Mouse (Mus musculus) neural tube, embryonic 13.5 days (tissue): ENCODE data around the gene Btnl6. TPM values are rescaled to one million over a fixed set of nuclear protein-coding genes. Genes with fewer than 3 reads are reported as not detected.
"Not testable (repeated sequence)": the region's sequence is repeated elsewhere in the genome, so short reads cannot be mapped to it uniquely, and the experiment has no call there.

Experiments used
- ATAC-seq: fragments of 200-750 bp; cut with Nextera tagmentation; 2 replicates; pipeline ENCODE4 v1.8.0; 2017; ENCODE audit warnings: low read depth, mild to moderate bottlenecking, moderate TSS enrichment, moderate library complexity
- H3K27ac ChIP-seq: fragments of 300-500 bp; sonication (generic); replicated peaks from 2 replicates; pipeline ENCODE4 v1.5.1; 2015; ENCODE audit warnings: moderate library complexity, mild to moderate bottlenecking, inconsistent platforms
- H3K27me3 ChIP-seq: fragments of 300-500 bp; sonication (generic); 2 replicates; pipeline ENCODE4 v1.6.1; 2015; ENCODE audit warnings: mild to moderate bottlenecking, inconsistent platforms
- H3K36me3 ChIP-seq: fragments of 300-500 bp; sonication (generic); 2 replicates; pipeline ENCODE4 v1.6.1; 2015; ENCODE audit warnings: mild to moderate bottlenecking, inconsistent platforms
- H3K4me1 ChIP-seq: fragments of 300-500 bp; sonication (generic); replicated peaks from 2 replicates; pipeline ENCODE4 v1.6.1; 2015; ENCODE audit warnings: inconsistent platforms
- H3K4me2 ChIP-seq: fragments of 300-500 bp; sonication (generic); 2 replicates; pipeline ENCODE4 v1.6.1; 2015; ENCODE audit warnings: inconsistent platforms, mild to moderate bottlenecking, moderate library complexity
- H3K4me3 ChIP-seq: fragments of 300-500 bp; sonication (generic); 2 replicates; pipeline ENCODE4 v1.5.1; 2015; ENCODE audit warnings: mild to moderate bottlenecking, inconsistent platforms
- H3K9ac ChIP-seq: fragments of 300-500 bp; sonication (generic); 2 replicates; pipeline ENCODE4 v1.6.1; 2015; ENCODE audit warnings: moderate library complexity, mild to moderate bottlenecking, inconsistent platforms
- H3K9me3 ChIP-seq: fragments of 300-500 bp; sonication (generic); 2 replicates; pipeline ENCODE4 v1.6.1; 2016; ENCODE audit warnings: inconsistent platforms
- WGBS: fragments of 180-500 bp; shearing (Covaris S2); methylation state at CpG from one replicate; pipeline ENCODE4 v1.1.7; 2015; 5-methylcytosine and 5-hydroxymethylcytosine counted together
- polyA plus RNA-seq: library from polyadenylated mRNA; unstranded; fragments of >200 nt; fragmentation: Nextera tagmentation; extraction: Ambion mirVana; gene quantifications from 2 replicates; pipeline ENCODE4 v1.2.1, GENCODE M21; 2015

The Btnl6 gene
- polyA plus RNA-seq, 1 experiment from 2014 or later, result not detected

DNA sequence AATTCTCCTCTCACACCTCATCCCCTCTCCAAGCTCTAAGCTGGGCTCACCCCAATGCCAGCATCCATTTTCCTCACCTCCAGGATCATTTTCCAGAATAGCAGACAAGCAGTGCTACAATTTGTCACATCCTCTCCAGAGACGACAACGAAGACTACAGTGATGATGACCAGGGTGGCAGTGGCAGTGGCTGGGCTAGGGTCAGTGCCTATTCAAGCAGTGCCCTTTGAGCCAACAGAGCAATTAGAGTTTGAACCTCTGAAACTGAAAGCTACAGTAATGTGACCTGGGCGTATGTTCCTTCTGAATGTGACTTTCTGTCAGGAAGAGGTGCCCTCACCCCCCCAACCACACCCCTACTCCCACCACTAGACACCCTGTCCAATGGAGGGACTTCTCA lies 32.0 kb upstream of the Btnl6 start:
- 86% methylated on average over 3 of the region's 3 CpGs for WGBS
- ATAC-seq, result no peak
- no peak overlapping the region for H3K9ac ChIP-seq

DNA sequence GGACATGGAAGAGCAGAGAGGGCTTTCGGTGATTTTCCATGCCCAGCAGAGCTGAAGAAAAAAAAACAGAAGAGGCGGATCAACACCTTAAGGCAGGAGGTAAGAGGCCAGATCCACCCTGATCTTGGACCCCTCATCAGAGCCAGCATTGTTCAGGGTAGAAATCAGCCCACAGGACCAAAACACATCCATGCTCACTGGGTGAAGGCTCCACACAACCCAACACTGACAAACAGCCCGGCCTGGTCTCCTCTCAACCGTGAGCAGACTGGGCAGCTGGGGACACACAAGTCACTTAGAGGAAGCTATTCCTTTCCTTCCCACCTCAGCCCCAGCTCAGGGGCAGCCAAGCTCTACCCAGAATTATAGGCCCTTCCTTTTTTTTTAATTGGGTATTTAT lies 30.4 kb upstream of the Btnl6 start:
- Histone ChIP-seq H3K27me3 (no peaks in the 10 kb centered on the region), H3K4me3 (no peak overlapping the region), H3K27ac (no peak overlapping the region), H3K9me3 (no peaks in the 10 kb centered on the region), H3K9ac (no peak overlapping the region), H3K4me1 (no peaks in the 10 kb centered on the region), H3K36me3 (no peaks in the 10 kb centered on the region), H3K4me2 (no peak overlapping the region)
- no peak for ATAC-seq
- 90% methylated on average over 4 of the region's 4 CpGs for WGBS

More for the DNA sequence above, 32.0 kb upstream of the Btnl6 start:
- Histone ChIP-seq H3K4me1 (no peaks in the 10 kb centered on the region), H3K4me3 (no peak overlapping the region), H3K9me3 (no peaks in the 10 kb centered on the region), H3K4me2 (no peak overlapping the region), H3K36me3 (no peaks in the 10 kb centered on the region), H3K27ac (no peak overlapping the region), H3K27me3 (no peaks in the 10 kb centered on the region)

DNA sequence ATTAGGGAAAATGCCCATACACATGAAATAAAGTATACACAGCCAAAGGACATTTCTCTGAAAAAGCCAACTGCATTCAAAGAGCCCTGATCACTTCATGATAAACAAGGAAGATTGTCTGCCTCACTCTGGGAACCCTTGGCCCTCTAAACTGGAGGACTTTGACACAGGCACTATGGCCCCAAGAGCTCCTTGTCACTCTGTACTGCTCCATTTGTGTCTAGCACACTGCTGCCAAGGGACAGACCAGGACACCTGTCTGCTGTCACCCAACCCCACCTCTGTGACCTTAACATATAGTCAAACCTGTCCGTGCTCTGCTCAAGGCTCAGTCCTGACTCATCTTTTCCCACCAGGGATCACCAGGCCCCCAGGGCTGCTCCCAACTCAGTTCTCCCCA lies 29.6 kb upstream of the Btnl6 start:
- Histone ChIP-seq H3K27me3 (no peaks in the 10 kb centered on the region), H3K4me1 (no peaks in the 10 kb centered on the region), H3K36me3 (no peaks in the 10 kb centered on the region), H3K9ac (no peak overlapping the region), H3K4me3 (no peak overlapping the region), H3K4me2 (no peak overlapping the region), H3K9me3 (no peaks in the 10 kb centered on the region), H3K27ac (no peak overlapping the region)
- 100% methylated on average over 1 of the region's 1 CpGs for WGBS
- no peak for ATAC-seq

DNA sequence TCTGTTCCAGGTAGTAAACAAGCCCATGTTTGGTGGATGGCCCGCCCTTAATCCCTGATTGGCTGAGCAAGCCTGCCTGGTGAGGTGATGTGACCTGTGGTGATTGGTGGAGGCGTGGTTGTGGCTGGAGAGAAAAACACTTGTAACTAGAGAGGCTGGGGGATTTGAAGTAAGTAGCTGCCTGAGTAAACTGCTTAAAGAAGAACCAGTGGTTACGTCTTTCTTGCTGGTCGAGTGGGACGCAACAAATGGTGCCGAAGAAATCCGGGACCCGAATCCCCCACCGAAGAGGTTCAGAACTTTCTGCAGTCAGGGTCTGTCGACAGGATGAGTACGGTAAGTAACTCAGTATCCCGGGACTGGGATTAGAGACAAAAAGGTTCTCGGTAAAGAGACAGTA lies 26.4 kb upstream of the Btnl6 start:
- H3K9ac ChIP-seq, H3K9me3 ChIP-seq, H3K4me3 ChIP-seq, H3K4me1 ChIP-seq, H3K27me3 ChIP-seq, H3K36me3 ChIP-seq, H3K4me2 ChIP-seq, H3K27ac ChIP-seq, ATAC-seq: not testable (repeated sequence)
- 96% methylated on average over 13 of the region's 13 CpGs for WGBS

DNA sequence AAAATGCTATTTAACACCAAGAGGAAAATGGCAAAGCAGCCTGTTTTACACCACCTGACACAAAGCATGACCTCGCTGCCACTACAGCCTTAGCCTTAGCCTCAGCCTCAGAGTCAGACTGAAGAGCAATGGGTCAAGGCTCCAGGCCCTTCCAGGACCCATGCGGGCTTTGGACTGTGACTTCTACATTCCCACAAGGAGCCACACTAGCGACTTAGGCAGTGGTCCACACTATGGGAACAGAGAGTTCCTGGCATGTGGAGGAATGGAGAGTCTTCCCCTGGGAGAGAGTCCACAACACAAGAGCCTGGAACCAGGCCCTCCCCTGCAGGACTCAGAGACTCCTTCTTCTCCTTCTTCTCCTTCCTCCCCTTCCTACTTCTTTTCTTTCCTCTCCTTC lies 15.5 kb upstream of the Btnl6 start:
- Histone ChIP-seq H3K4me1 (no peaks in the 10 kb centered on the region), H3K27ac (no peak overlapping the region), H3K9ac (no peak overlapping the region), H3K4me2 (no peak overlapping the region), H3K27me3 (no peaks in the 10 kb centered on the region), H3K9me3 (no peaks in the 10 kb centered on the region), H3K4me3 (no peak overlapping the region), H3K36me3 (no peaks in the 10 kb centered on the region)
- WGBS, result 79% methylated on average over 3 of the region's 3 CpGs
- ATAC-seq, result no peak

DNA sequence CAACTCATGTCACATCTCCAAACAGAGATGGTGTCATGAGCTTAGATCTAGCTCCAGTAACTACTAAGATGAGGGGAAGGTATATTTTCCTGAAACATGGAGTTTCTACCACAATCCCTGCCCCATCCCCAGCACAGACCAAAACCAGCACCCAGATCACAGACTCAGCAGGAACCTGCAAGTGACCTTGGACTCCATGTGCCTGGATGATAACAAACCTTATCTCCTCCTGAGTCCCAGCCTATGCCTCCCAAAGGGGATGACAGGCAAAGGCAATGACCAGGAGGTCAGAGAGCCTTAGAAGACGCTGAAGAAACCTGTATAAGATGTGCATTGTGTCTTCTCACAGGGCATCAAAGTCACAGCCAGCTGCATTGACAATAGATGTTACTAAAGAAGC lies 1.8 kb upstream of the Btnl6 start:
- no peak overlapping the region for H3K27ac ChIP-seq
- H3K9ac ChIP-seq, result no peak overlapping the region
- no peaks in the 10 kb centered on the region for H3K4me1 ChIP-seq
- no peaks in the 10 kb centered on the region for H3K27me3 ChIP-seq
- H3K36me3 ChIP-seq, result no peaks in the 10 kb centered on the region
- H3K9me3 ChIP-seq, result 0 out of 2 replicates have a peak, but pooled peaks cover 3% of the 10 kb centered on the region
- WGBS, result 63% methylated on average over 1 of the region's 1 CpGs
- no peak for ATAC-seq
- H3K4me2 ChIP-seq, result no peak overlapping the region
- H3K4me3 ChIP-seq, result no peak overlapping the region

DNA sequence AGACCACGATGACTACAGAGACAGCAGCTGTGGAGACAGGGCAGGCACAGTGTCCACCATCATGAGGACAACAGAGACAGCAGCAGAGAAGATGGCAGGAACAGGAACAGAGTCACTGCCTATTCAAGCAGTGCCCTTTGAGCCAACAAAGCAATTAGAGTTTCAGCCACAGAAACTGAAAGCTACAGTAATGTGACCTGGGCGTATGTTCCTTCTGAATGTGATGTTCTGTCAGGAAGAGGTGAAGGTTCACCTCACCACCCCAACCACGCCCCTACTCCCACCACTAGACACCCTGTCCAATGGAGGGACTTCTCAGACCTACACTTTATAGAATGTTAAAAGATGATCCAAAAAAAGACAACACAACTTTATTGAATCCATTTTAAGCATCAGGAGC lies 1.4 kb upstream of the Btnl6 start:
- not testable (repeated sequence) for H3K9ac ChIP-seq, H3K27ac ChIP-seq, H3K9me3 ChIP-seq, H3K4me3 ChIP-seq, H3K4me2 ChIP-seq, H3K4me1 ChIP-seq, H3K27me3 ChIP-seq, H3K36me3 ChIP-seq, ATAC-seq
- 75% methylated on average over 3 of the region's 3 CpGs for WGBS

DNA sequence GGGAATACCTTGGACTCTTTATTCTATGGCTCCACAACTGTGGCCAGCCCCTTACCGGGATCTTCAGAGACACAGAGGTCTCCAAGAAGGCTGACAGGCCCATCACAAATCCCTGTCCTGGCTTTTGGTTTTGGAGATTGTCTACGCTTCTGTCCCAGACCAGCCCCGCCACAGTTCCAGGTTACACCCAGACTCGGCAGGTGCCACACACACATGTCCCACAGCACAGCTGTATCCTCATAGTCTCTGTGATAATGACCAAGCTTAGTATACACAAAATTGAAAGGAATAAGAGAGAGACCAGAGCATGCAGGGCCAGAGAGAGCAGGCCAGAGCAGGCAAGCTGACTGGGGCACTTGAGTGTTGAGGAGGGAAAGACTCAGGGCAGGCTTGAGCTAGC lies 643 bp upstream of the Btnl6 start:
- no peak overlapping the region for H3K9ac ChIP-seq
- WGBS, result 86% methylated on average over 4 of the region's 4 CpGs
- no peaks in the 10 kb centered on the region for H3K27me3 ChIP-seq
- no peaks in the 10 kb centered on the region for H3K36me3 ChIP-seq
- H3K27ac ChIP-seq, result no peak overlapping the region
- no peaks in the 10 kb centered on the region for H3K4me1 ChIP-seq
- ATAC-seq, result no peak
- no peak overlapping the region for H3K4me2 ChIP-seq
- H3K4me3 ChIP-seq, result no peak overlapping the region
- 0 out of 2 replicates have a peak, but pooled peaks cover 3% of the 10 kb centered on the region for H3K9me3 ChIP-seq

DNA sequence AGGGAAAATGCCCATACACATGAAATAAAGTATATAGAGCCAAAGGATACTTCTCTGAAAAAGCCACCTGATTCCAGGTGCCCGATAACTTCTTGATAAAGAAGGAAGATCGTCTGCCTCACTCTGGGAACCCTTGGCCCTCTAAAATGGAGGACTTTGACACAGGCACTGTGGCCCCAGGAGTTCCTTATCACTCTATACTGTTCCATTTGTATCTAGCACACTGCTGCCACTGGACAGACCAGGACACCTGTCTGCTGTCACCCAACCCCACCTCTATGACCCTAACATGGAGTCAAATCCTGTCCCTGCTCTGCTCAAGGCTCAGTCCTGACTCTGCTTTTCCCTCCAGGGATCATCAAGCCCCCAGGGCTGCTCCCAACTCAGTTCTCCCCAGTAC lies 638 bp downstream of the Btnl6 start:
- no peak for ATAC-seq
- no peak overlapping the region for H3K9ac ChIP-seq
- H3K36me3 ChIP-seq, result no peaks in the 10 kb centered on the region
- H3K27me3 ChIP-seq, result no peaks in the 10 kb centered on the region
- no peak overlapping the region for H3K27ac ChIP-seq
- H3K4me3 ChIP-seq, result no peak overlapping the region
- H3K4me2 ChIP-seq, result no peak overlapping the region
- WGBS, result 84% methylated on average over 2 of the region's 2 CpGs
- H3K4me1 ChIP-seq, result no peaks in the 10 kb centered on the region
- H3K9me3 ChIP-seq, result no peaks in the 10 kb centered on the region

DNA sequence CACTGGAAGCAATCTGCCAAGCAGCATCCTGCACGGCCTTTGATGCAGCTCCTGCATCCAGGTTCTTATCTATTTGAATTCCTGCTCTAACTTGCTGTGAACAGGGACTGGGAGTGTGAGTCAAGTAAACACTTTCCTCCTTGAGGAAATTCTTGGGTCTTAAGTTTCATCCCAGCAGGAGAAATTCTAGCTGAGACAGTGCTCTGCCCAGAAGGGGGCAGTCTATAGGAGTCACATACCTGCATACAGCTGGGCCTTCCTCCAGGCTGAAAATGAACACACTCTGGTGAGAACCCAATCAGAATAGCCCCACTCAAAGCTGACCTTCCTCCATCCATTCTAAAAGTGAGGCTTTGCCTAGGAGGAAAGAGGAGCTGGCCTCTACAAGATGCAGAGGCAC lies 5.4 kb downstream of the Btnl6 start:
- H3K4me2 ChIP-seq, H3K4me3 ChIP-seq, H3K4me1 ChIP-seq, H3K36me3 ChIP-seq, H3K9ac ChIP-seq, ATAC-seq, H3K27me3 ChIP-seq, H3K27ac ChIP-seq, H3K9me3 ChIP-seq: not testable (repeated sequence)
- WGBS, result 68% methylated on average over 1 of the region's 1 CpGs

DNA sequence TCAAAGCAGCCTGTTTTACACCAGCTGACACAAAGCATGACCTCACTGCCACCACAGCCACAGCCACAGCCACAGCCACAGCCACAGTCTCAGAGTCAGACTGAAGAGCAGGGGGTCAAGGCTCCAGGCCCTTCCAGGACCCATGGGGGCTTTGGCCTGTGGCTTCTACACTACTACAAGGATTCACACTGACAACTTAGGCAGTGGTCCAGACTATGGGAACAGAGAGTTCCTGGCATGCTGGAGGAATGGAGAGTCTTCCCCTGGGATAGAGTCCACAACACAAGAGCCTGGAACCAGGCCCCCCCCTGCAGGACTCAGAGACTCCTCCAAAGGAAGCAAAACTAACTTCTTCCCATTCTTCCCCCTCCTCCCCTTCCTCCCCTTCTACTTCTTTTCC lies 9.6 kb downstream of the Btnl6 start:
- Histone ChIP-seq H3K27ac (no peak overlapping the region), H3K9ac (no peak overlapping the region), H3K36me3 (no peaks in the 10 kb centered on the region), H3K4me2 (no peak overlapping the region), H3K27me3 (no peaks in the 10 kb centered on the region), H3K4me1 (no peaks in the 10 kb centered on the region), H3K4me3 (no peak overlapping the region), H3K9me3 (no peaks in the 10 kb centered on the region)
- no peak for ATAC-seq

DNA sequence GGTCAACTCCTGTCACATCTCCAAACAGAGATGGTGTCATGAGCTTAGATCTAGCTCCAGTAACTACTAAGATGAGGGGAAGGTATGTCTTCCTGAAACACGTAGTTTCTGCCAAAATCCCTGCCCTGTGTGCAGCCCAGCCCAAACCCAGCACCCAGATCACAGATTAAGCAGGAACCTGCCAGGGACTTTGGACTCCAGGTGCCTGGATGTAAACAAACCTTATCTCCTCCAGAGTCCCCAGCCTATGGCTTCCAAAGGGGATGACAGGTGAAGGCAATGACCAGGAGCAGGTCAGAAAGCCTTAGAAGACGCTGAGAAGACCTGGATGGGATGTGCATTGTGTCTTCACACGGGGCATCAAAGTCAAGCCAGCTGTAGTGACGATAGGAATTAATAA lies 19.4 kb downstream of the Btnl6 start:
- not testable (repeated sequence) for H3K9me3 ChIP-seq, H3K9ac ChIP-seq, H3K4me3 ChIP-seq, H3K27me3 ChIP-seq, H3K4me2 ChIP-seq, H3K36me3 ChIP-seq, H3K27ac ChIP-seq, ATAC-seq, H3K4me1 ChIP-seq
- WGBS, result 91% methylated on average over 4 of the region's 4 CpGs

DNA sequence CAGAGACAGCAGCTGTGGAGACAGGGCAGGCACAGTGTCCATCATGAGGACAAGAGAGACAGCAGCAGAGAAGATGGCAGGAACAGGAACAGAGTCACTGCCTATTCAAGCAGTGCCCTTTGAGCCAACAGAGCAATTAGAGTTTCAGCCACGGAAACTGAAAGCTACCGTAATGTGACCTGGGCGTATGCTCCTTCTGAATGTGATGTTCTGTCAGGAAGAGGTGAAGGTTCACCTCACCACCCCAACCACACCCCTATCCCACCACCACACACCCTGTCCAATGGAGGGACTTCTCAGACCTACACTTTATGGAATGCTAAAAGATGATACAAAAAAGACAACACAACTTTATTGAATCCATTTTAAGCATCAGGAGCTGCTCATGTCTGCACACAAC lies 19.8 kb downstream of the Btnl6 start:
- H3K27me3 ChIP-seq, H3K36me3 ChIP-seq, H3K27ac ChIP-seq, H3K9me3 ChIP-seq, ATAC-seq, H3K4me2 ChIP-seq, H3K9ac ChIP-seq, H3K4me3 ChIP-seq, H3K4me1 ChIP-seq: not testable (repeated sequence)
- 83% methylated on average over 3 of the region's 3 CpGs for WGBS

DNA sequence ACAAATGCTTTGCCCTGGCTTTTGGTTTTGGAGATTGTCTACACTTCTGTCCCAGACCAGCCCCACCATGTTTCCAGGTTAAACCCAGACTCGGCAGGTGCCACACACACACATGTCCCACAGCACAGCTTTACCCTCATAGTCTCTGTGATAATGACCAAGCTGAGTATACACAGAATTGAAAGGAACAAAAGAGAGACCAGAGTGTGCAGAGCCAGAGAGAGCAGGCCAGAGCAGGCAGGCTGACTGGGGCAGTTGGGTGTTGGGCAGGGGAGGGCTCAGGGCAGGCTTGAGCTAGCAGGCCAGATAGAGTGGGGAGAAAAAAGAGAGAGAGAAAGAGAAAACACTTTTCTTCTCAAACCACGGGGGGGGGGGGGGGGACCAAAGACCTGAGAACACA lies 20.6 kb downstream of the Btnl6 start:
- H3K9ac ChIP-seq, result no peak overlapping the region
- ATAC-seq, result no peak
- no peaks in the 10 kb centered on the region for H3K27me3 ChIP-seq
- no peak overlapping the region for H3K4me2 ChIP-seq
- H3K4me3 ChIP-seq, result no peak overlapping the region
- no peak overlapping the region for H3K27ac ChIP-seq
- 91% methylated on average over 1 of the region's 2 CpGs for WGBS
- no peaks in the 10 kb centered on the region for H3K36me3 ChIP-seq
- H3K4me1 ChIP-seq, result no peaks in the 10 kb centered on the region
- no peaks in the 10 kb centered on the region for H3K9me3 ChIP-seq
